Mouse (Mus musculus) erythroblast, embryonic 14.5 days (primary cell): ENCODE results near the gene Hipk4. TPM values are rescaled to one million over a fixed set of nuclear protein-coding genes. Genes with fewer than 3 reads are reported as not detected.
A peak's percentile ranks its signal among the peaks of the same experiment; 100 is the strongest.

Experiments used
- H3K27me3 ChIP-seq: 2 replicates; pipeline ENCODE4 v1.6.1; 2012; ENCODE audit warnings: inconsistent platforms; ENCODE audit not compliant: control insufficient read depth
- H3K36me3 ChIP-seq: 2 replicates; pipeline ENCODE4 v1.6.1; 2012; ENCODE audit warnings: mild to moderate bottlenecking, inconsistent platforms; ENCODE audit not compliant: control insufficient read depth
- H3K4me1 ChIP-seq: 2 replicates; pipeline ENCODE4 v1.6.1; 2012; ENCODE audit warnings: inconsistent platforms; ENCODE audit not compliant: control insufficient read depth
- H3K4me3 ChIP-seq: replicated peaks from 2 replicates; pipeline ENCODE3; 2012; ENCODE audit warnings: moderate library complexity, mild to moderate bottlenecking, inconsistent platforms
- H3K9me3 ChIP-seq: 2 replicates; pipeline ENCODE4 v1.6.1; 2012; ENCODE audit warnings: low read length, inconsistent platforms, mixed read lengths; ENCODE audit not compliant: control insufficient read depth
- GATA1 ChIP-seq: IDR thresholded peaks from 2 replicates; pipeline ENCODE4 v1.6.1; 2012; ENCODE audit warnings: low read length, inconsistent platforms, mixed read lengths
- TAL1 ChIP-seq: IDR thresholded peaks from 3 replicates; pipeline ENCODE4 v1.6.1; 2012; ENCODE audit warnings: low read length, inconsistent platforms, mixed read lengths
- polyA plus RNA-seq: library from polyadenylated mRNA; stranded (reverse); fragments of >175 nt; gene quantifications from 2 replicates; pipeline ENCODE4 v1.2.3, GENCODE M21; 2012

Gene Hipk4
- polyA plus RNA-seq, 1 experiment: 0.38 TPM

DNA sequence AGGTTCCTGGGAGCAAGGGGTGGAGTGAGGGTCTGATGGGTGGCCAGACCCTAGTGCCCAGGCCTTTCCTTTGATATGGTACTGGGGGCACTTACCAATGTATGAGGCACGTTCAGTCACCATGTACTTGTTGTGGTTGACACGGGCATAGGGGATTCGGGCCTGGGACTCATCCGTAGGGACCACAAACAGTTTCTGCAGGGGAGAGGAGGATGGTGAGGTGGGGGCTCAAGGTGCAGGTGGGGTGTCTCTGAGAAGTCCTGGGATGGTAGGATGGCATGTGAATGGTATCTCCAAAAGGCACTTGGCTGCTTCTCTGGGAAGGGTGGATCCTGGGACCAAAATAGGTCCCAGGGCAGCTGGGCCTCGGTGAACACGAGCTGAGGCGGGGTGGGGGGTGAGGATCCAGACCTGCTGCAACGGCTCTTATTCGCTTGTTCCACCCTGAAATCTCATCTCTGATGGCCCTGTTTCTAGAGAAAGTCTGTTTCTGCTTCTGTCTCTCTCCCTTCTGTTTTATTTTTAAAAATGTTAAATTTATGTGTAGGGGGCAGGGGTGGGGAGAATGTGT, 9.5 kb downstream of the Hipk4 start:
- H3K4me1 ChIP-seq: peaks cover 72% of the 10 kb centered on the region
- H3K4me3 ChIP-seq: no peak overlapping the region
- H3K9me3 ChIP-seq: no peaks in the 10 kb centered on the region
- H3K27me3 ChIP-seq: no peaks in the 10 kb centered on the region
- no peak for TF ChIP-seq TAL1
- TF ChIP-seq GATA1: no peak
- H3K36me3 ChIP-seq: peaks cover 91% of the 10 kb centered on the region

DNA sequence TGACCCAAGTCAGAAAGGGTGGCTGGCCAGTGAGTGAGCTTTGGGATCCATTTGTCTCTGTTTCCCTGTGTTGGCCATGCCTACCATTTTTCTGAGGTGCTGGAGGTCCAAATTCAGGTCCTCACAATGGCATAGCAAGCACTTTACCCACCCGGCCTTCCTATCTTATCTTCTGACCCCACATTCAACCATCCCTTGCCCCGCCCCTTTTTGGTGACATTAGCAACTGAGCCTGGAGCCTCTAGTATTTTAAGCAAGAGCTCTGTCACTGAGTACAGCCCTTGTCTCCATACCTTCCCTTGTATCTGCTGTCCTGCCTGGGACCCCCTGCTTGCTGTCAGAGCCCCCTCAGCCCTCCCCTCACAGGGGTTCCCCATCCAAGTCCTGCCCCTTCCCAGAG, 12.3 kb downstream of the Hipk4 start:
- Histone ChIP-seq H3K27me3 (no peaks in the 10 kb centered on the region), H3K9me3 (no peaks in the 10 kb centered on the region), H3K4me1 (peaks cover 93% of the 10 kb centered on the region), H3K4me3 (peak overlapping the region; percentile 60), H3K36me3 (peaks cover 98% of the 10 kb centered on the region)
- peak; percentile 67 for TF ChIP-seq GATA1
- TF ChIP-seq TAL1: peak; percentile 65

DNA sequence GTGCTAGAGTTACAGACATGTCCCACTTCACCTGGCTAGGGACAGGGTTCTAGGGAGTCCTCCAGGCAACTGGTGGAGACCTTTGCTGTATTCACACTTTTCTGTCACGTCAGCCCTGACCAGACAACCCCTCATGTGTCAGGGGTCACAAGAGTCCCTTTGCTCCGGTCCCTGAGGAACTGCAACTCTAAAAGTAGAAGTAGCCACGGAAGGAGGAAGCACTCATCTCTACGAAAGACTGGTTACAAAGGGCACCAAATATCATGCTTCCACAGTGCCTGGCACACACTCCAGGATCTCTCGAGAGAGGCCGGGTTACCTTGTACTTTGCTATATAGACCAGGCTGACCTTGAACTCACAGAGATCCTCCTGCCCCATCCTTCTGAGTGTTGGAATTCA, 13.6 kb downstream of the Hipk4 start:
- Histone ChIP-seq H3K4me3 (no peak overlapping the region), H3K27me3 (no peaks in the 10 kb centered on the region), H3K9me3 (no peaks in the 10 kb centered on the region), H3K4me1 (peaks cover 95% of the 10 kb centered on the region), H3K36me3 (peaks cover 98% of the 10 kb centered on the region)
- no peak for TF ChIP-seq GATA1

DNA sequence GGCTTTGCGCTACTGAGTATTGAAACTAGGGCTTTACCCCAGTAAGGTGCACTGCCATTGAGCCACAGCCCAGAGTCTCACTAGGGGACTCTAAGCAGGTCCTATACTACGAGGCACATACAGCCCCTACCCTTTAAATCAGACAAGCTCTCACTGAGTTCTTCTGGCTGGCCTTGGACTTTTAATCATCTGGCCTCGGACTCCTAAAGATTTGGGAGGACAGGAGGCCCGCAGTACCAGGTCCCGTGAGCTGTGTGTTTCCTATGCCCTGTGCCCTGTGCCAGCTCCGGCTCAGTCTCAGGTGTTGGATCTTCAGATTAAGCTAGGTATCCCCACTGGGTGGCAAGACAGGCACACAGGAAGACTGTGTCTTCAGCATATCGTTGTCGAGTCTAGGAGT, 14.9 kb downstream of the Hipk4 start:
- H3K4me1 ChIP-seq: peaks cover 98% of the 10 kb centered on the region
- H3K4me3 ChIP-seq: peak overlapping the region; percentile 20
- no peaks in the 10 kb centered on the region for H3K27me3 ChIP-seq
- H3K36me3 ChIP-seq: peaks cover 87% of the 10 kb centered on the region
- H3K9me3 ChIP-seq: no peaks in the 10 kb centered on the region
- no peak for TF ChIP-seq GATA1
- TF ChIP-seq TAL1: no peak

DNA sequence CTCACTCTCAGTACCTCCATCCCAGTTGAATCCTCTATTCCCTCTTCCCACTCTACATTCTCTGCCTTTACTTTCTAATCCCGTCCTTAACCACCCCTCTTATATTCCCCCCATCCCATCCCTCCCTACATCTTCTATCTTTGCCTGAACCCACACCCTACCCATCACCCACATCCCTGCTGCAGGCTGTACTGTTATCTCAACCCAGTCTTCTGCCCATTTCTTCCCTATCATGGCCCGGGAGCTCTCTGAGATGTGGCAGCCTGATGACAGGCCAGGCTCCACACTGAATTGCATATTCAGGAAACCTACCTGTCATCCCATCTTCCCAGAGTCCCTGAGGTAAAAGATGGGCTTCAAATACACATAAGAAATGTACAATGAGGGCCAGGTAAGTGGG, 15.7 kb downstream of the Hipk4 start:
- H3K36me3 ChIP-seq: peaks cover 79% of the 10 kb centered on the region
- H3K4me1 ChIP-seq: peaks cover 96% of the 10 kb centered on the region
- H3K4me3 ChIP-seq: peak overlapping the region; percentile 19
- no peaks in the 10 kb centered on the region for H3K9me3 ChIP-seq
- TF ChIP-seq GATA1 (no peak), TAL1 (no peak)
- H3K27me3 ChIP-seq: no peaks in the 10 kb centered on the region

DNA sequence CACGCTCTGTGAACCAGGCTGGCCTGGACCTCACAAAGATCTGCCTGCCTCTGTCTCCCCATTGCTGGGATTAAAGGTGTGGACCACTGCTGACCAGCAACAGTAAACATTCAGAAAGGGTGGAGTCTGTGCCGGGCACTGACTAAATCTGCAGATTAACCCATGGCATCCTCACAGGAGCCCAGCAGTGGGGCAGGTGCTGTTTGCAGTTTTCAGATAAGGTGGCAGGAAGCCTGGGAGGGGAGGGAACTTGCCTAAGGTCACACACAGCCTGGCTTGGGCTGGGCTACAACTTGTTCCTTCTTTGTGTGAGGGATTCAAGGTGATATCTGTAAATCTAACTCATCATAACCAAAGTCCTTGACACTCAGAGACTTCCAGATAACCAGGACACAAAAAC, 17.5 kb downstream of the Hipk4 start:
- Histone ChIP-seq H3K36me3 (peaks cover 64% of the 10 kb centered on the region), H3K27me3 (no peaks in the 10 kb centered on the region), H3K4me3 (peak overlapping the region; percentile 81), H3K4me1 (peaks cover 88% of the 10 kb centered on the region), H3K9me3 (no peaks in the 10 kb centered on the region)
- peak; percentile 80 for TF ChIP-seq TAL1
- peak; percentile 69 for TF ChIP-seq GATA1

DNA sequence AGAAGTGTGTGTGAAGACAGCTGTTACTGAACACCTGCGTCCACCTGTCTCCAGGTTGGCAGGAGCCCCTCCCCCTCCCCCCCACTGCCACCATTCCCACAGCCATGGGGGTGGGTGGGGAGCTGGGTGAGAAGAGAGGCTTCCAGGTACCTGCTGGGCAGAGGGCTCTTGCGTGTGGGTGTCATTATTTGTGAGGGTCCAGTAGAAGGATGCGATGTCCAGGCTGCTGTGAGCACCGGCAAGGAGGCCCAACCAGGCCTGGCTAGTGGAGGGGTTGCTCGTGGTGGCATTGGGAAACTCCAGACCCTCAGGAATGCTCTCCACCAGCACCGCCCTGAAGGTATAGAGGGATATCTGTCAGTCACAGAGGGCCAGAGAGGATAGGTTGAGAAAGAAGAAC, 17.9 kb downstream of the Hipk4 start:
- H3K36me3 ChIP-seq: peaks cover 60% of the 10 kb centered on the region
- peak overlapping the region; percentile 81 for H3K4me3 ChIP-seq
- no peaks in the 10 kb centered on the region for H3K27me3 ChIP-seq
- no peaks in the 10 kb centered on the region for H3K9me3 ChIP-seq
- peaks cover 84% of the 10 kb centered on the region for H3K4me1 ChIP-seq
- TF ChIP-seq TAL1 (no peak), GATA1 (no peak)

DNA sequence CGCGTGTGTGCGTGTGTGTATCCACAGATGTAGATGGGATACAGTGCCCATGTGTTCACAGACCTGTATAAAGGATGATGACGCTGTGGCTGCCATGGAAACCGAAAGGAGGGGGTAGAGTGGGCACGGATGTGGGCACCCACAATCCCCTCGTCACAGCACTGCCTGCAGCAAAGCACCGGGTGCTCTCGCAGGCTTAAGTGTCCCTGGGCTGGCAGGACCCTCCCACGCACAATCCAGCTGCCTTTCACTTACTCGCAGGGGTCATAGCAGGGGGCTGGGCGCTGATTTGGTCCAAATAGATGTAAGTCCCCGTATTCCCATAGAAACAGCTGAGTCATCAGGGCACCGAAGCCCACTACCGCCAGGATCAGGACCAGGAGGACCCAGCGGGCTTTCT, 18.4 kb downstream of the Hipk4 start:
- H3K4me1 ChIP-seq: peaks cover 81% of the 10 kb centered on the region
- H3K9me3 ChIP-seq: no peaks in the 10 kb centered on the region
- H3K4me3 ChIP-seq: peak overlapping the region; percentile 81
- no peaks in the 10 kb centered on the region for H3K27me3 ChIP-seq
- TF ChIP-seq TAL1 (no peak), GATA1 (no peak)
- H3K36me3 ChIP-seq: peaks cover 55% of the 10 kb centered on the region

DNA sequence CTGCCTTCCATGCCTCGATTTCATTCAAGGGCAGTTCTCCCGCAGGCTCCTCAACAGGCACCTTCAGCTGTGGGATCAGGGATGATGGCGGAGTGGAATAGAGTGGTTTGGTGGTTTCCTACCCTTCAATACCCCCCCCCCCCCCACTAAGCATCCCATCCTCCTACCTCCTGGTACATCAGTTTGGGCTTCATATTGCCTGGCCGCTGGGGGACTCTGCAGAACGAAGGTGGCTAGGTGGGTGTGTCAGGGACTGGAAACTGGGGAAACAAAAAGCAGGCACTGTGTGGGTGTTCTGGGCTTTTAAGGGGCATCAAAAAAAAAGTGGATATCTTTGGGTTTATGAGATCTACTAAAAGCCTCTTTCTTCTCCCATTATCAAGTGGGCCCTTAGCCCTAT, 18.9 kb downstream of the Hipk4 start:
- Histone ChIP-seq H3K4me3 (peak overlapping the region; percentile 81), H3K9me3 (no peaks in the 10 kb centered on the region), H3K27me3 (no peaks in the 10 kb centered on the region), H3K36me3 (peaks cover 50% of the 10 kb centered on the region), H3K4me1 (peaks cover 76% of the 10 kb centered on the region)
- TF ChIP-seq GATA1 (no peak), TAL1 (no peak)
